Mouse (Mus musculus): ENCODE data around the gene Enox1.

The Enox1 gene

GRCm38 (mm10) chr14:77621473-77622264 lies 465.1 kb downstream of the Enox1 start:
- DNase-seq (ENCODE audit: low spot score), result no peak

DNA sequence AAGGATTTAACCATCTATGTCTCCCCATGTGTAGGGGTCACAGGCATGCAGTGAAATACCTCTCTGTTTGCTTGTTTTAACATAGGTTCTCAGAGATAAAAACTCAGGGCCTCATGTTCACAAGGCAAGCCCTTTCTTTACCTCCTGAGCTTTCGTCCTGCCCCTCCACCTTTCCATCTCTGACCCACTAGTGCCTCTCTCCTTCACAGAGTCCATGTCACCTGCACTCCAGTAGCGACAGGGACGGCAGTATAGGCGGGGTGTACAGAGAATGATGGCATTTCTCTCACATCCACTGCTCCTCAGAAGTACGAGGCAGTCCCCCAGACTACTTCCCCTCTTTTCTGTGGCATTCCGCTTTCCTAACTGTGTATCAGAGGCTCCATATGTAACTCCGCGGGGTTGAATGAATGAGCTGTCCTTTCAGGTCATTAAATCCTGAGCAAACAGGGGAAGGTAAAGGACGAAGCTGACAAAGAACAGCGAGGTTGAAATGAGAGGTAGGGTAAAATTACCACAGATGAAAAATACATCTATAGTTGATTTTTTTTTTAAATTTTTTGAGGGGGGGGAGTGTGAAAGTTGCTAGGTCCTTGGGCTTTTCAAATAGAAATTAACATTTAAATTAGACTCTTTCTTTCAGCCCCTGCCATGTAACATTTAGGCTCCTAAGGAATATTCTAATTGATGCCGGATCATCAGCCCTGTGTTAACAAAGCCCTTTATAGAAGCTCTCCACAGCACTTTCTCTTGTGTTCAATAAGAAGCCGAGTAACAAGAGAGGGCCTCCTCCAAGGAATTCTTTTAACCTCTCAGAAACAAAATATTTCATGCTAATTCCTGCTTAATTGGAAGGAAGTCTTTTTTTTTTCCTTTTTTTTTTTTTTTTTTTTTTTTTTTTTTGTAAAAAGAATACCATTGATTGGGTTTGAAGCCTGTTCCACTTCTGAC lies 470.3 kb downstream of the Enox1 start:
- no peak for DNase-seq (ENCODE audit: low spot score)

DNA sequence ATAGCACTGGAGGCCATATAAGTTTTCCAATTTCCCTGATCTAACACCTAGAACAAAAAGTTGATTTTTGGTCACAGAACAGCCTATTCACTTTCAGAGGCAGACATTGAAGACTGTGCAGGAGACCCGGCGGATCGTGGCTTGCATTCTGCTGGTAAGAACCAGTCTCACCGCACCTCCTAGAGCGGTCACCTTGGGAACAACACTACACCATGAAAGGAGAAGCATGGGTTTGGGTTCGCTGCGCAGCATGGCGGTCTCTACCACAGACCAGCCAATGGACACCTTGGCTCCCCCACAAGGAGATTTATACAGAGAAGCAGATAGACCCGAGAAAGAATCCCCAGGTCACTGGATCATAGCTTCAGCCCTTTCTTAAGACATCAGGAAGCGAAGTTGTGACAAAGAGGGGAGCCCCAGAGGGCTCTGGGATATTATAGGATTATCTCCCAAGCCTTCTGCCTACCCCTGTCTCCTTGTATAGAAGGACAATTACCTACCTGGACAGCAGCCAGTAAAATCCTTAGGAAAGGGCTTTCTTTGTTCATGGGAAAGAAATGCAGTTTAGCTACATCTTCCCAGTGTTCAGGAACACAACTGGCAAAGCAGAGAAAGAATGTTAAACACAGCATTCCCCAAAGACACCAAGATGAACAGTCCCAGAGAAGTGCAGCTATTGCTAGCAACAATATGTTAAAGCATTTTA lies 476.1 kb downstream of the Enox1 start:
- DNase-seq (ENCODE audit: low spot score), result no peak

DNA sequence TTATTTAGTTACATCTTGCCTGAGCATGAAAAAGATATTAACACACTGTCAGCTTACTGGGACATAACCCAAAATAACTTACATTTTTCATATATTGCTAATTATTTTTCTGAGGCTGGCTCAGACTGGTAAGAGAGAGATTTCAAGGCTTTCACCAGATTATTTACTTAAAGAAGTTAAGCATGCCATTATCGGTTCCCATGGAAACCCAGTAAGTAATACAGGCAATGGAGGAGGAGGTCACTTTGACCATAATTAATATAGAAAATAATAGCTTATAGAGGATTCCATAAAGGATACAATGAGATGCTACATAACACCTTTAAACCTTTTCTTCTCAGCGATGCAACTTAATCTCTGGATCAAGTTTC lies 476.6 kb downstream of the Enox1 start:
- DNase-seq (ENCODE audit: low spot score), result no peak

DNA sequence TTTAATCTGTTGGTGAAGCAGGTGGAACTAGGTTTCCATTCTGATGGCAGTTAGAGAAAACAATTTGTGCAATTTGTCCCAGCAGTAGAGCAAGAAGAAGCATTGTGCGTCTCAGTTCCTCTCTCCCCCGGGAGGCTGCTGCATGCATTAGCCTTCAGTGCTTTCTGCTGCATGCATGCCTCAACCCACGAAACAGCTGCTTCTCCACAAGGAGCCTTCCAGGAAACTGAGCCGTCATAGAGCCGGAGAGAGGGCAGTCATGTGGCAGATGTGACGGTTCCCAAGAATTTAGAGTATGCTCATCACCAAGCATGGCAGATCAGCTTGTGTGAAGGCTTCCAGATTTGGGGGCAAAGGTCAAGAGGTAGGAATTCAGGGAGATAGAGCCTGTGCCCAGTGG lies 480.4 kb downstream of the Enox1 start:
- peak; percentile 28 for DNase-seq (ENCODE audit: low spot score)

DNA sequence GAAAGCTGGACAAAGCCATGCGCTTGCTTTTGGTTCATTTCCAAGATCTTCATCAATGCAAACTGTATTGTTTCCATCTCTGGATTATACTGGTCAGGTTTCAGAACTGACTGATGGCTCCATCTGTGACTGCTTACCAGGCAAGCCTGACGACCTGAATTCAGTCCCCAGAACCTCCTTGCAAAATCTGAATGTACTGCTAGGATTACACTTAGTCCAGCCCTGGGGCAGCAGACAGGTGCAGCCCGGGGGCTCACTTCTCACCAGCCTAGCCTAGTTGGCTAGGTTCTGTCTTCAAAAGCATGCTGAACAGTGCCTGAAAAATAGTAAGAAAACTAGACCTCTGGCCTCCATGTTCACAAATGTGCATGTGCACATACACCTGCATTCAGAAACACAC lies 481.6 kb downstream of the Enox1 start:
- DNase-seq (ENCODE audit: low spot score), result no peak

DNA sequence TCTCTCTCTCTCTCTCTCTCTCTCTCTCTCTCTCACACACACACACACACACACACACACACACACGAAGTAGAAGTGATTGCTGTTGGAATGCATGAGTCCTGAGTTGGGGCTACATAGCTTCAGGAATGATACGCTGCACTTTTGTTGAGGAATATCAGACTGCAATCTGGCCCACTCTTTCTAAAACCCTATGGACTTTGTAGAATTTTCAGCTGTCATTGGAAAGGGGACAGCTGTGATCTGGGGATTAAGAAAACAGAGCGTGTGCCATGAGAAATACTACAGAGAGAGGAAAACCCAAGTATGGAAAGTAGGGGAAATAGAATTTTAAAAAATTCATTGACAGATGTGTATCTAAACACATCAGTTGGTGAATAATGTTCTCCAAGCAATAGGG lies 482.1 kb downstream of the Enox1 start:
- DNase-seq (ENCODE audit: low spot score), result no peak

- no peak for DNase-seq (ENCODE audit: low spot score)
Measured at GRCm38 (mm10) chr14:77639586-77639985, 483.0 kb downstream of the Enox1 start.

GRCm38 (mm10) chr14:77642314-77642713 lies 485.8 kb downstream of the Enox1 start:
- DNase-seq (ENCODE audit: low spot score), result no peak

GRCm38 (mm10) chr14:77646196-77646595 lies 489.6 kb downstream of the Enox1 start:
- no peak for DNase-seq (ENCODE audit: low spot score)

- DNase-seq (ENCODE audit: low spot score), result no peak
Measured at GRCm38 (mm10) chr14:77647017-77647416, 490.5 kb downstream of the Enox1 start.

DNA sequence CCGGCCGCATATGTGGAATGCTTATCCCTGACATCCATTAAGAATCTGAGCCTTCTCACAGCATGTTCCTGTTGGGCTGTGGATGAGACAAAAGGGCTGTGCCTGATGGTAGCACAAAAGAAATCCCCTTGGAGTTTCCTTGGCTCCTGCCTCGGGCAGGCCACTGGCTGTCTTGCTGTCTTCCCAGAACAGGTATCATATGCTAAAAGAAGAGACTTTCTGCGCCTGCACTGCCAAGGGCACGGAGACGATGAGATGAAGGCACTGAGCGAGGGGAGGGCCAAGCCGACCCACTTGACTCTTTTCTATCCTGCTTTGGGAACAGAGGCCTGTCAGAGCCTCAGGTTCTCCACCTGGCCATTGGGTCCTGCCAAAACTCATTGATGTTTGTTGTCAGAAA lies 491.7 kb downstream of the Enox1 start:
- no peak for DNase-seq (ENCODE audit: low spot score)

DNA sequence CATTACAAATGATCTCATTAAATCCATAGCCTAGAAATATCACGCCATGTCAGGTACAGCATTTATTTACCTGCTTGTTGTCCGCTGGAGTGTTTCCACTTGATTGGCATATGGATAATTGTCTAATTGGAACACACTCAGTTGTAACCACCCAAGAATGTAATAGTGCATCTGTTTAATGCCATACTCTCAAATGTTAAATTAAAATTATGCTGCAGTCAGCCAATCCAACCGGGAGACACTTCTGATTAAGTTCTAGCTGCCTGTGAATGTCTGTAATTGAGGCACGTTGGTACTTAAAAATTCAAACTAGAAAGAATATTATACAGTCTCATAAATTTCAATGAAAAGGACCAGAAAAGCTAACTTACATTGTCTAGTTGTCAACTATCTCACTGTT lies 502.2 kb downstream of the Enox1 start:
- no peak for DNase-seq (ENCODE audit: low spot score)

DNA sequence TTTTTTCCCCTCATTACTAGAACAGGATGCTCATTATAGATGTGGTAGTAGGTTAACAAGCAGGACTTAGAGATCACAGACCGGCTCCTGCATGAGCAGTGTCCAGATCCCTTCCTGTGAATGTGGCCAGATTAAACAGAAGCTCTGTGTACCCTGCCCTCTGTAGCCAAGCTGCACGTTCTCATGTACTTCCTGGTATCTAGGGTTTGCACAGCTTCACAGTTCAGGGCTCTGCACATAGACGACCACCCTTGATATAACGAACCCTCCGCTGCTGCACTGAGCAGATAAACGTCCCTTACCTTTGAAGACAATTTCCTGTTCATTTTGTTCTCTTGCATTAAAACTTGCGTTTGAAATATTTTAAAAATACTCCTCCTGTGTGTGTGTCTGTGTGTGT lies 505.7 kb downstream of the Enox1 start:
- no peak for DNase-seq (ENCODE audit: low spot score)

GRCm38 (mm10) chr14:77662994-77663393 lies 506.4 kb downstream of the Enox1 start:
- DNase-seq (ENCODE audit: low spot score), result no peak

GRCm38 (mm10) chr14:77668096-77668495 lies 511.5 kb downstream of the Enox1 start:
- DNase-seq (ENCODE audit: low spot score), result no peak

- no peak for DNase-seq (ENCODE audit: low spot score)
Measured at GRCm38 (mm10) chr14:77669494-77669893, 512.9 kb downstream of the Enox1 start.

GRCm38 (mm10) chr14:77670945-77671344 lies 514.4 kb downstream of the Enox1 start:
- DNase-seq (ENCODE audit: low spot score), result no peak

DNA sequence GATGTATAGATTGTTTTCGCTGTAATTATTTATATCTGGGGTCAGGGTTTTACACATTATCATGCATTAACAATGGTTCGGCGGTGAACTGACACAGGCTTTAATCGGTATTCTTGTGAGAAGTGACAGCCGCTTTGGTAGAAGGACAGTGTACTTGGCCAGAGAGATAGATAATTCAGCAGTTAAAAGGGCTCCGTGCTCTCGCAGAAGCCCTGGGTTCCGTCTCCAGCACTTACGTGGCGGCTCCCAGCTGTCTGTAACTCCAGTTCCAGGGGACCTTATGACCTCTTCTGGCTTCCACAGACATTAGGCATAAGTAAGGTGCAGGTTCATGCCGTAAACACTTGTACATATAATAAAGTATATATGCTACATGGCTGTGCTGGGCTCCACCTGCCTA lies 515.4 kb downstream of the Enox1 start:
- DNase-seq (ENCODE audit: low spot score), result no peak

DNA sequence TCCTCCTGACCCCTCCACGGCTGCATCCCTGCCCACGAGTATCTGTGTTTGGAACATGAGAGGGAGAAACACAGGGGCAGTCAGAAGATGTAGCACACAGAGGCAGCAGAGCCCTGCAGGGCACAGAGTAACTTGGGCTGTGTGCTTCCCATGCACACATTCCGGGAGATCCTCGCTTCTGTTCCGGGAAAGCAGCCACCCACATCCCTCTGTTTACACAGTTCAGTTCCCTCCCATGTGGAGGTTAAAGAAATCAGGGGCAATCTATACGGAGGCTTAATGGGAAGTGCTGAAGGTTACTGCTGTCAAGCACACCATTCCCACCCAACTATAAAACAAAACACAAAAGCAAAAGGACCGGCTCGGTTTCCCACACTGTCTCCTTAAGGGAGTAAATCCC lies 516.6 kb downstream of the Enox1 start:
- DNase-seq (ENCODE audit: low spot score), result peak; percentile 56

DNA sequence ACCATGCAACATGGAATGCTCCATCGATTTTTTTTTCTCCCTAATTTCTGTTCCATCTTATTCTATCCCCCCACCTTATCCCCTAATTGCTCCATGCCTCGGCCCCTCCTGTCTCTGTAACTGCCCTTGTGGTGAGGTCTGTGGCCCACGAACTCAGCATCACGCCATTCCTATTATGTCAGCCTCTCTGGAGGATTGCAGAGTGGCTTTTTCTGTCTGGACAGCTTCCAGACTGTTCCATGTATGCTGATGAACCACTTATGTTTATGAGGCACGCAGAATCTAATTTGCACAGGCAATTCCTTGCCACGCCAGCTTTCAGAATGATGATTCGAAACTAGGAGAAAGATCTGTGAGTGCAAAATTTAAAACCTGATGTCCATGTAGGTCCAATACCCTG lies 521.4 kb downstream of the Enox1 start:
- DNase-seq (ENCODE audit: low spot score), result no peak

GRCm38 (mm10) chr14:77679877-77680276 lies 523.3 kb downstream of the Enox1 start:
- peak; percentile 19 for DNase-seq (ENCODE audit: low spot score)

All from yolk sac, embryonic 10.5 days (tissue).